Mouse (Mus musculus): ENCODE measurements around the gene Cntrl. TPM values are rescaled to one million over a fixed set of nuclear protein-coding genes. Genes with fewer than 3 reads are reported as not detected.

Gene Cntrl
- 21.2 and 25.2 TPM in 2 replicates for polyA plus RNA-seq (2015; fragmentation: Nextera tagmentation; extraction: Ambion mirVana)

DNA sequence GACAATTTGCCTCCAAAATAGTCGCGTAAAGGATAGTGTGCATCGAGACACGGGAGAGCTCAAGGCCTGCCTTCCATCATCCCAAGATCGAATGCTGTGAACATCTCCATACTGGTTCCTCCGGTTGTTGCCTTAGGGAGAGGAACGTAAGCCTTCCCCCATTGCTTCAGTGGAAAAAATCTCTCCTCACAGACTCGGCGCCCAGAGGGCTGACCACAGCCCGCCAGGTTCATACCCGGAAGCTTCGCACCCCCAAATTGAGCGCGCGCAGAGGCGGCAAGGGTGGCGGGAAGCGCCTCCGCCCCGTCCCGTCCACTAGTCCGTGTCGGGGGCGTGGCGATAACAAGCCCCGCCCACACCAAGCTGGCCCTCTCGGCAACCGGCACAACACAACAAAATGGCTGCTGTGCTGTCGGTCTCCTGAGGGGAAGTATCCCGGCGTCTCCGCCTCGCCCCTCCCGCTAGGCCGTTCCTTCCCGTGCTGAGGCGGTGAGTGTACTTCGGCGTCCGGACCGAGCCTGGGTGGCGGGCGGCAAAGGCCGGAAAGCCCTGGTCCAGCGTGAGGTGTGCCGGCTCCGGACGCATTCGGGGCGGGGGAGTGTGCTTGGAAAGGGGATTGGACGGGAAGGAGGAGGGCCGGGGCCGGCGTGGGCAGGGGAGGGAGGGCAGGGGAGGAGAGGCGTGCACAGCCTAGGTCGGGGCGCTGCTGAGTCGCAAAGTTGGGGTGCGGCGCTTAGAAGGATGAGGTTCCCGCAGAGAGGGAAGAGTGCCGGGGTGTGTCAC, at the start of gene Cntrl:
Gene Cntrl, plus strand, starts transcription at position 352 of the 783 bp plus-strand sequence.
- Histone ChIP-seq H3K36me3 (ENCODE audit: insufficient read depth, low read length) (no peaks in the 10 kb centered on the region), H3K4me1 (ENCODE audit: insufficient read depth, low read length) (no peaks in the 10 kb centered on the region), H3K4me2 (replicated peaks; ENCODE audit: low read depth, low read length) (peak within 1 kb of the TSS; percentile 65), H3K4me3 (ENCODE audit: low read length) (peak within 1 kb of the TSS; percentile 80), H3K27ac (ENCODE audit: low read length) (peak within 1 kb of the TSS; percentile 87), H3K9ac (replicated peaks; ENCODE audit: low read length) (peak within 1 kb of the TSS; percentile 80), H3K9me3 (ENCODE audit: low read length) (no peaks in the 10 kb centered on the region), H3K27me3 (ENCODE audit: insufficient read depth, low read length) (no peaks in the 10 kb centered on the region)
- 0% methylated on average over 55 of the region's 62 CpGs for WGBS
- ATAC-seq (ENCODE audit: low FRiP score, low TSS enrichment) = peak; percentile 97

DNA sequence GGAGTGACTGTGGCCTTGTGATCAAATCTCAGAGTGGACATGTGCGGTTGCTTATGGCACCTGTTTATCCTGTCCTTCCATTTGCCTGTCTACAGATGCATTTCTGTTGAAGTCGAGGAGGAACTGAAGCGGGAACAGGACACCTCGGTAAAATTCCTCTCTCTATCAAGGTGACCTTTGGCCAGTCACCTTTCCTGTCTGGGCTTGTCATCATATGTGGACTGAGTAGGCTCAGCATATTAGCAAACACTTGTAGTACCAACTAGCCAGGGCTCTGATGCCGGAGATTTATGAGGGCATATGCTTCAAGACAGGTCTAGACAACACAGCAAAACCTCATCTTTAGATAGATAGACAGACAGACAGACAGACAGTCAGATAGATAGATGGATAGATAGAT, 49.0 kb upstream of the Cntrl start:
- no peak overlapping the region for H3K9ac ChIP-seq (replicated peaks; ENCODE audit: low read length)
- H3K9me3 ChIP-seq (ENCODE audit: low read length) = no peaks in the 10 kb centered on the region
- H3K27ac ChIP-seq (ENCODE audit: low read length) = no peak overlapping the region
- no peak overlapping the region for H3K4me3 ChIP-seq (ENCODE audit: low read length)
- no peak for ATAC-seq (ENCODE audit: low FRiP score, low TSS enrichment)
- no peaks in the 10 kb centered on the region for H3K36me3 ChIP-seq (ENCODE audit: insufficient read depth, low read length)
- WGBS = 75% methylated on average over 5 of the region's 5 CpGs
- H3K4me1 ChIP-seq (ENCODE audit: insufficient read depth, low read length) = no peaks in the 10 kb centered on the region
- H3K4me2 ChIP-seq (replicated peaks; ENCODE audit: low read depth, low read length) = no peak overlapping the region
- H3K27me3 ChIP-seq (ENCODE audit: insufficient read depth, low read length) = no peaks in the 10 kb centered on the region

DNA sequence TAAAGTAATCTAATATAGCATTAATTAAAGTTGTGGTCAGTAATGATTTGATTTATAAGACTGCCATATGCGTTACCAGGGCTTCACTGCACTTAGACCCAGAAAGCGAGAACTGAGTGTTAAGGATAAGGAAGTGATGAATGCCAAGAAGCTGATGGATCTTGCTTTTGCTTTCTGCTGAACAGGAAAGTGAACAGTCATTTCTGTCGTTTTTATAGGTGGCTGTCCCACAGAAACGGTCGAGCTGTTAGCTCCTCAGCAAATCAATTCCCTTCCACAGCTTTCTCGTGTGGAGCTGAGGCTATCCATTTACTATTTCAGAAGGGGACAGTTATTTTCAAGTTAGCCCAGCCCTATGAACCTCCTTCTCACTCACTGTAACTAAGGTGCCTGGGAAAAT, 48.4 kb upstream of the Cntrl start:
- Histone ChIP-seq H3K9ac (replicated peaks; ENCODE audit: low read length) (no peak overlapping the region), H3K9me3 (ENCODE audit: low read length) (no peaks in the 10 kb centered on the region), H3K4me1 (ENCODE audit: insufficient read depth, low read length) (no peaks in the 10 kb centered on the region), H3K27me3 (ENCODE audit: insufficient read depth, low read length) (no peaks in the 10 kb centered on the region), H3K4me3 (ENCODE audit: low read length) (no peak overlapping the region), H3K4me2 (replicated peaks; ENCODE audit: low read depth, low read length) (no peak overlapping the region), H3K36me3 (ENCODE audit: insufficient read depth, low read length) (no peaks in the 10 kb centered on the region), H3K27ac (ENCODE audit: low read length) (no peak overlapping the region)
- no peak for ATAC-seq (ENCODE audit: low FRiP score, low TSS enrichment)
- WGBS = 23% methylated on average over 6 of the region's 6 CpGs

DNA sequence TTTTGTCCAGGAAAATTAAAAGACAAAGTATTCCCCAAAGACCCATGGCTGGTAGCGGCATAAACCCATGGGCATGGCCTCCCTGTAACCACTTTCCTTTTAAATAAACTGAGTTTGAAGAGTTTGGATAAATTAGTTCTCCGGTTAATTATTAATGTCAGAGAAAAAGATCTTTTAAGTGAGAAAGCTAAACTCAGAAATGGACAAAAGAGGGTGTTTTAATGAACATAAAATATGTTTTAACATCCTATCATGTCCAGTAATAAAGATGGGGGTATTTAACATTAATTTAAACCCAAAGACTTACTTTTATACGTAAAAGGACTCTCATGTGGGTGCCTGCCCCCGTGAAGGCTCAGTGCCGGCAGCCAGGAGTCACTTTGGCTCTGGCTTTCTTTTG, 48.0 kb upstream of the Cntrl start, which contains the start of gene Hc:
Gene Hc, minus strand, starts transcription at position 101 of the 400 bp plus-strand sequence.
- WGBS = 61% methylated on average over 5 of the region's 5 CpGs
- Histone ChIP-seq H3K36me3 (ENCODE audit: insufficient read depth, low read length) (no peaks in the 10 kb centered on the region), H3K27me3 (ENCODE audit: insufficient read depth, low read length) (no peaks in the 10 kb centered on the region), H3K4me3 (ENCODE audit: low read length) (no peak within 1 kb of the TSS), H3K4me2 (replicated peaks; ENCODE audit: low read depth, low read length) (no peak within 1 kb of the TSS), H3K27ac (ENCODE audit: low read length) (no peak within 1 kb of the TSS), H3K4me1 (ENCODE audit: insufficient read depth, low read length) (no peaks in the 10 kb centered on the region), H3K9me3 (ENCODE audit: low read length) (no peaks in the 10 kb centered on the region), H3K9ac (replicated peaks; ENCODE audit: low read length) (no peak within 1 kb of the TSS)
- no peak for ATAC-seq (ENCODE audit: low FRiP score, low TSS enrichment)

DNA sequence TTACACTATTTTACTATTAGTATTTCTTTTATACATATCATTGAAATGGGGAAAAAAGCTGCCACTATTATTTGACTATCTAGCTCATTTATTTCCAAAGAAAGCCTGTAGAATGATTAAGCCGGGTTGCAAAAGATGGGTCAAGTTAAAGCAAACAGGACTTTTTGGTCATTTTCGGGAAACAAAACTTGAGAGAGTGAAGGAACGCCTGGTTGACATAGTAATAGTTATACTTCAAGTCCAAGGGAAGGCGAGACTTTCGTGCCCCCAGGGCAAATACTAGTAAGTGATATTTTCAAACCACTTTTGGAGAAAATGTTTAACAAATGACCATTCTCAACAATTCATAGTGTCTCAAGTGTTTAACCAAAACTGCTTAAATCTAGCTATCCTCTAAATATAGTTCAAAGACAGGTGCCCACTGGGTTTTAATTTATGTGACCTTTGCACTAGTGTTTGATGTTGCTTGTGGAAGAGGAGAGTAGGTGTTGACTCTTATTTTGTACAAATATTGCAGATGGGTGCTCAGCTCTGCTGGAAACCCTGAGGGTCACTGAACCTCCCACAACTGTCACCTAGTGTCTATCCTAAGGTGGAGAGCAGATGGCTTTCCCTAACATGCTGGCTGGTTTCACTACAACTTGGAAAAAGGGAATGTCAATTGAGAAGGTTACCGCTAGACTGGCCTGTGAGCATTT, 45.8 kb upstream of the Cntrl start:
- WGBS = 82% methylated on average over 6 of the region's 6 CpGs
- no peak overlapping the region for H3K4me3 ChIP-seq (ENCODE audit: low read length)

DNA sequence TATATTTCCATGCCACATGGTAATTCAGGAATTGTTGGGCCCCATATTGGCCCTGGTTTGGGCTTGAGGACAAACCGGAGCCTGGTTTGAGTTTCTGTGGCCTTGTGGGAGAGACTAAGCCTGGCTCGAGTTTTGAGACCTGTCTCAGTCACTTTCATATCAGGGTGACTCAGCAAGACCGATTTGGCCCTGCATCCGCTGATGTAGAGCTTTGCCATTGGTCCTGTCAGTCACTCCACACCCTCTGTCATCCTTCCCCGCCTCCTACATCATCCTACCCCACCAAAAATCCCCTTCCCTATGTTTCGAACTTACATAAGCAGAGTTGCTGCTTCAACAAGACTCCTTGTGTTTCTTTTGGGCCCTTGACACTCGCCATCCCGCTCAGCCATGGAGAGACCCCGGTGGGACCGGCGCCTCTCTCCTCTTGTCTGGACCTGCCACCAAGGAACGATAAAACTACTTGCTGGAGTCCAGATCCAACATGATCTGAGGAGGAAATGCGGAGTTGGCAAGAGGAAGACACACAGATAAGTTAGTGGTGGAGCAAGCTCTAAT, 42.7 kb upstream of the Cntrl start:
- no peaks in the 10 kb centered on the region for H3K4me1 ChIP-seq (ENCODE audit: insufficient read depth, low read length)
- H3K9ac ChIP-seq (replicated peaks; ENCODE audit: low read length) = no peak overlapping the region
- H3K9me3 ChIP-seq (ENCODE audit: low read length) = no peaks in the 10 kb centered on the region
- H3K27me3 ChIP-seq (ENCODE audit: insufficient read depth, low read length) = no peaks in the 10 kb centered on the region
- H3K4me3 ChIP-seq (ENCODE audit: low read length) = no peak overlapping the region
- H3K27ac ChIP-seq (ENCODE audit: low read length) = no peak overlapping the region
- WGBS = 93% methylated on average over 13 of the region's 13 CpGs
- no peak overlapping the region for H3K4me2 ChIP-seq (replicated peaks; ENCODE audit: low read depth, low read length)
- ATAC-seq (ENCODE audit: low FRiP score, low TSS enrichment) = no peak
- H3K36me3 ChIP-seq (ENCODE audit: insufficient read depth, low read length) = no peaks in the 10 kb centered on the region

More for the DNA sequence above, 45.8 kb upstream of the Cntrl start:
- Histone ChIP-seq H3K27me3 (ENCODE audit: insufficient read depth, low read length) (no peaks in the 10 kb centered on the region), H3K9ac (replicated peaks; ENCODE audit: low read length) (no peak overlapping the region), H3K27ac (ENCODE audit: low read length) (no peak overlapping the region), H3K4me2 (replicated peaks; ENCODE audit: low read depth, low read length) (no peak overlapping the region), H3K9me3 (ENCODE audit: low read length) (no peaks in the 10 kb centered on the region), H3K4me1 (ENCODE audit: insufficient read depth, low read length) (no peaks in the 10 kb centered on the region), H3K36me3 (ENCODE audit: insufficient read depth, low read length) (no peaks in the 10 kb centered on the region)
- ATAC-seq (ENCODE audit: low FRiP score, low TSS enrichment) = no peak

DNA sequence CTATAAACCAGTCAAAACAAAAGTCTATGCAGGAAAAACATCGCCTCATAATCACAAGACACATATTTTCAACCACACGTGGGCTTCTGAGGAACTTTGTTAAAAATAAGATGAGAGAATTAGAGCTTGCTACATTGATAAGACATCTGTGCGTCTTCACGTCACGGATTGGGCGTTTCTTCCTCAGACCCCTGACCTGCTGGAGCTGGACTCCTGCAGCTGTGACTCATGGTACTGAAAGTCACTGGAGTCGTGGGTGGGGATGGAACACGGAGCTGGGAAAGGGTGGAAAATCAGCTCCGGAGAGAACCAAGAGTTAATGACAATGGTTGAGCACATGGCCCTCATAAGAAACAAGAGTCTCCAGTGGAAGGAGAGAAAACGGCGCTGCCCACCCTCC, 42.2 kb upstream of the Cntrl start:
- Histone ChIP-seq H3K4me1 (ENCODE audit: insufficient read depth, low read length) (no peaks in the 10 kb centered on the region), H3K36me3 (ENCODE audit: insufficient read depth, low read length) (no peaks in the 10 kb centered on the region), H3K4me3 (ENCODE audit: low read length) (no peak overlapping the region), H3K4me2 (replicated peaks; ENCODE audit: low read depth, low read length) (no peak overlapping the region), H3K27me3 (ENCODE audit: insufficient read depth, low read length) (no peaks in the 10 kb centered on the region), H3K9me3 (ENCODE audit: low read length) (no peaks in the 10 kb centered on the region), H3K9ac (replicated peaks; ENCODE audit: low read length) (no peak overlapping the region), H3K27ac (ENCODE audit: low read length) (no peak overlapping the region)
- no peak for ATAC-seq (ENCODE audit: low FRiP score, low TSS enrichment)
- 84% methylated on average over 11 of the region's 11 CpGs for WGBS

DNA sequence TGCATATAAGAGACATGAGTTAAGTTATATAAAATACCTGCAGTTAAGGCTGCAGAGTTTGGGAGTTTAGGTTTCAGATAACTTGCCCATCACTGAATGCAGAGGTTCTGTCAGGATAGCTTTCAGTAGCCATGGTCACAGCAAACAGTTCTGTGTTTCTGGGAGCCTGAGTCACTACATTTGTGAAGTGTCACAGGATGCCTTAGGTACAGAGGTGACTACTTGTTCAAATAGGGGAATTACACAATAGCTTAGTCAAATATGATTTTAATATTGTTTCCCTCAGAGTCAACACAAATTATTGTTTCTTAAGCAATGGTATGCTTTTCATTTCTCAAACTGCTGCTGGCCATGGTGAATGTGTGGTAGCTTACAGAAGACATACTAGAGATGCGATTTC, 40.2 kb upstream of the Cntrl start:
- WGBS = 92% methylated on average over 1 of the region's 1 CpGs
- H3K4me2 ChIP-seq (replicated peaks; ENCODE audit: low read depth, low read length) = no peak overlapping the region

DNA sequence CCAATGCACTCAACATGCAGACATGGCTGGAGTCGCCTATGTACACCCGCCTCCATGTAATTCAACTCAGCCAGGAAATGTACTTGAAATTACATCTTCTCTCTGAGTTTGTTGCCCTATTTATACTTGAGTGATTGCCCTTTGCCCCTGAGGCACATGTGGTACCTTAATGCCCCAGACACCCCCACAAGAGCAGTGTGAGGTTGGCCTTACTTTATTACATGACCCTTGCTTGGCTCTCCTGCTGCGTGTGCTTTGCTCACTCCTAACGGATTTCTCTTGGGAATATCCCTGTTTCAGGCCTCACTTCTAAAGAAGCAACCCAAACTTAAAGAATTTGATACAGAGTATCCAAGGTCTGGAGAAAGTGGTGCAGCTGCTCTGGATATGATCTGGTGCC, 39.0 kb upstream of the Cntrl start:
- Histone ChIP-seq H3K9me3 (ENCODE audit: low read length) (no peaks in the 10 kb centered on the region), H3K27ac (ENCODE audit: low read length) (no peak overlapping the region; the same call in 1 of the 2 replicates), H3K4me1 (ENCODE audit: insufficient read depth, low read length) (no peaks in the 10 kb centered on the region), H3K4me2 (replicated peaks; ENCODE audit: low read depth, low read length) (no peak overlapping the region), H3K36me3 (ENCODE audit: insufficient read depth, low read length) (no peaks in the 10 kb centered on the region), H3K4me3 (ENCODE audit: low read length) (no peak overlapping the region), H3K9ac (replicated peaks; ENCODE audit: low read length) (no peak overlapping the region), H3K27me3 (ENCODE audit: insufficient read depth, low read length) (no peaks in the 10 kb centered on the region)
- 42% methylated on average over 4 of the region's 4 CpGs for WGBS
- peak; percentile 54; the same call in 1 of the 2 replicates for ATAC-seq (ENCODE audit: low FRiP score, low TSS enrichment)

More for the DNA sequence above, 40.2 kb upstream of the Cntrl start:
- H3K36me3 ChIP-seq (ENCODE audit: insufficient read depth, low read length) = no peaks in the 10 kb centered on the region
- no peaks in the 10 kb centered on the region for H3K9me3 ChIP-seq (ENCODE audit: low read length)
- no peak for ATAC-seq (ENCODE audit: low FRiP score, low TSS enrichment)
- no peaks in the 10 kb centered on the region for H3K4me1 ChIP-seq (ENCODE audit: insufficient read depth, low read length)
- no peak overlapping the region for H3K9ac ChIP-seq (replicated peaks; ENCODE audit: low read length)
- H3K27ac ChIP-seq (ENCODE audit: low read length) = no peak overlapping the region
- H3K4me3 ChIP-seq (ENCODE audit: low read length) = no peak overlapping the region
- H3K27me3 ChIP-seq (ENCODE audit: insufficient read depth, low read length) = no peaks in the 10 kb centered on the region
